Comparison of ENCODE assay signal across 9 mouse cellular contexts in the genomic region with DNA sequence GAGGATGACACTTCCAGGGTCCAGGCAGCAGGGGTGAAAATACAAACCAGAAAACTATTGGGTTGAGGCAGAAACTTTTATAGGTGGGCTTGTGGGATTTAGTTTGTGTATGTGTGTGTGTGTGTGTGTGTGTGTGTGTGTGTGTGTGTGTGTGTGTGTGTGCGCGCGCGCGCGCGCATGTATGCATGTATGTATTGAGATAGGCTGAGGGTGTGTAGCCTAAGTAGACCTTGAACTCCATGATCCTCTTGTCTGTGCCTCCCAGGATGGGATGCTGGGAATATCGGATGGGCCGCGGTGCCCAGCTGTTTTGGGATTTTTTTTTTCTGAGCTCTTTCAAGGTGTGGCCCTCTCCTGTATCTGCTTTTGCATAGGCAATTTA. TPM values are rescaled to one million over a fixed set of nuclear protein-coding genes. Genes with fewer than 3 reads are reported as not detected.
A peak's percentile ranks its signal among the peaks of the same experiment; 100 is the strongest.
DNase-seq lines count a peak whose midpoint lies in the region; ATAC-seq lines count a peak whose summit lies in the region.
"Had no signal": no experiment of that assay in that cellular context is flagged by ENCODE, and none has a peak within 500 bp of the region (broad histone marks: within the 10 kb centered on the region; RNA-seq: fewer than 3 reads in every experiment).

No protein-coding gene starts in this region.

- peaks cover 6% of the 10 kb centered on the region for H3K4me1 ChIP-seq in lung, embryonic 16.5 days (replicated peaks; ENCODE audit: control insufficient read depth, insufficient read depth, low read length)
- H3K4me1 ChIP-seq in embryonic facial prominence, embryonic 13.5 days, result peaks cover 7% of the 10 kb centered on the region
- H3K4me1 ChIP-seq in intestine, embryonic 16.5 days (ENCODE audit: control insufficient read depth, insufficient read depth, low read length), result peaks cover 4% of the 10 kb centered on the region
- H3K4me1 ChIP-seq in neural tube, embryonic 13.5 days (replicated peaks), result peaks cover 12% of the 10 kb centered on the region

- H3K27me3 ChIP-seq in lung, embryonic 16.5 days (ENCODE audit: control insufficient read depth, insufficient read depth, low read depth, low read length), result peaks cover 2% of the 10 kb centered on the region; the same call in 1 of the 2 replicates
- H3K27me3 ChIP-seq in embryonic facial prominence, embryonic 13.5 days, result peaks cover 4% of the 10 kb centered on the region; the same call in 1 of the 2 replicates
- 0 out of 2 replicates have a peak, but pooled peaks cover 1% of the 10 kb centered on the region for H3K27me3 ChIP-seq in intestine, embryonic 16.5 days (replicated peaks; ENCODE audit: control insufficient read depth, insufficient read depth, low read length)
- peaks cover 15% of the 10 kb centered on the region for H3K27me3 ChIP-seq in neural tube, embryonic 13.5 days

- H3K4me2 ChIP-seq in lung, embryonic 16.5 days (ENCODE audit: low read depth, low read length), result peak overlapping the region; percentile 86
- H3K4me2 ChIP-seq in embryonic facial prominence, embryonic 13.5 days, result peak overlapping the region; percentile 76
- peak overlapping the region; percentile 75 for H3K4me2 ChIP-seq in intestine, embryonic 16.5 days (ENCODE audit: low read depth, low read length)
- peak overlapping the region; percentile 84 for H3K4me2 ChIP-seq in neural tube, embryonic 13.5 days

- no peak for ATAC-seq in lung, embryonic 16.5 days (ENCODE audit: low read depth)
- no peak for ATAC-seq in embryonic facial prominence, embryonic 13.5 days (ENCODE audit: insufficient number of reproducible peaks, insufficient read depth, low FRiP score, low TSS enrichment, low read depth)
- peak; percentile 19; the same call in 1 of the 2 replicates for ATAC-seq in intestine, embryonic 16.5 days
- 0 out of 2 replicates have a peak, but pooled peaks have one; percentile 16 for ATAC-seq in neural tube, embryonic 13.5 days (ENCODE audit: low read depth)

- peaks cover 12% of the 10 kb centered on the region for H3K36me3 ChIP-seq in lung, embryonic 16.5 days (ENCODE audit: control insufficient read depth, insufficient read depth, low read length)
- peaks cover 30% of the 10 kb centered on the region for H3K36me3 ChIP-seq in embryonic facial prominence, embryonic 13.5 days
- H3K36me3 ChIP-seq in intestine, embryonic 16.5 days (ENCODE audit: control insufficient read depth, insufficient read depth, low read length), result 0 out of 2 replicates have a peak, but pooled peaks cover 6% of the 10 kb centered on the region
- H3K36me3 ChIP-seq in neural tube, embryonic 13.5 days, result peaks cover 28% of the 10 kb centered on the region

- H3K9me3 ChIP-seq in lung, embryonic 16.5 days (ENCODE audit: control insufficient read depth, low read length), result no peaks in the 10 kb centered on the region
- no peaks in the 10 kb centered on the region for H3K9me3 ChIP-seq in embryonic facial prominence, embryonic 13.5 days
- H3K9me3 ChIP-seq in intestine, embryonic 16.5 days (ENCODE audit: control insufficient read depth, low read length), result no peaks in the 10 kb centered on the region
- H3K9me3 ChIP-seq in neural tube, embryonic 13.5 days, result no peaks in the 10 kb centered on the region

- 60% methylated on average over 7 of the region's 10 CpGs for WGBS in lung, embryonic 16.5 days
- WGBS in embryonic facial prominence, embryonic 13.5 days, result 66% methylated on average over 9 of the region's 10 CpGs
- 73% methylated on average over 3 of the region's 10 CpGs for WGBS in intestine, embryonic 16.5 days
- WGBS in neural tube, embryonic 13.5 days, result 56% methylated on average over 9 of the region's 10 CpGs

- H3K27ac ChIP-seq in lung, embryonic 16.5 days (ENCODE audit: low read length), result no peak overlapping the region
- H3K27ac ChIP-seq in embryonic facial prominence, embryonic 13.5 days, result no peak overlapping the region
- no peak overlapping the region for H3K27ac ChIP-seq in intestine, embryonic 16.5 days (ENCODE audit: low read length)
- no peak overlapping the region for H3K27ac ChIP-seq in neural tube, embryonic 13.5 days (replicated peaks)

- peak overlapping the region; percentile 84 for H3K9ac ChIP-seq in lung, embryonic 16.5 days (ENCODE audit: low read length)
- H3K9ac ChIP-seq in embryonic facial prominence, embryonic 13.5 days, result peak overlapping the region; percentile 90
- peak overlapping the region; percentile 89 for H3K9ac ChIP-seq in intestine, embryonic 16.5 days (ENCODE audit: low read depth, low read length)
- H3K9ac ChIP-seq in neural tube, embryonic 13.5 days, result no peak overlapping the region; the same call in 1 of the 2 replicates

- no peak for DNase-seq in lung, postnatal 36 days
- no peak for DNase-seq in left cerebral cortex, adult 18-20 months (ENCODE audit: low spot score in 2 of 2)
- DNase-seq in cerebellum, postnatal 4 days (ENCODE audit: low spot score in 2 of 2), result no peak
- no peak for DNase-seq in embryo, embryonic 10 days (ENCODE audit: low spot score)

- H3K4me3 ChIP-seq in lung, embryonic 16.5 days (ENCODE audit: low read length), result peak overlapping the region; percentile 82
- H3K4me3 ChIP-seq in embryonic facial prominence, embryonic 13.5 days, result peak overlapping the region; percentile 89
- H3K4me3 ChIP-seq in intestine, embryonic 16.5 days (ENCODE audit: low read length), result peak overlapping the region; percentile 82
- peak overlapping the region; percentile 88 for H3K4me3 ChIP-seq in neural tube, embryonic 13.5 days

RNA-seq across cellular contexts. Expression of a gene that starts 0.4 kb away (rescaled TPM):
- 23.6 and 30.5 TPM in 2 replicates for polyA plus RNA-seq in lung, embryonic 16.5 days (2015; fragmentation: Nextera tagmentation; extraction: Ambion mirVana)
- 33.6 and 36.1 TPM in 2 replicates for polyA plus RNA-seq in embryonic facial prominence, embryonic 13.5 days (2015; fragmentation: Nextera tagmentation; extraction: Ambion mirVana)
- polyA plus RNA-seq in intestine, embryonic 16.5 days (2015; fragmentation: Nextera tagmentation; extraction: Ambion mirVana), result 25.8 and 31.2 TPM in 2 replicates
- polyA plus RNA-seq in neural tube, embryonic 13.5 days (2015; fragmentation: Nextera tagmentation; extraction: Ambion mirVana), result 29.2 and 31.9 TPM in 2 replicates
- 10 to 100 TPM; 37.2 to 41.6 TPM for total RNA-seq in left cerebral cortex, adult 18-20 months (2021)

RNA-seq across cellular contexts. Expression of a gene that starts 1.8 kb away (rescaled TPM):
- 14.5 and 16.2 TPM in 2 replicates for polyA plus RNA-seq in lung, embryonic 16.5 days (2015; fragmentation: Nextera tagmentation; extraction: Ambion mirVana)
- polyA plus RNA-seq in embryonic facial prominence, embryonic 13.5 days (2015; fragmentation: Nextera tagmentation; extraction: Ambion mirVana), result 5.7 and 8.6 TPM in 2 replicates
- polyA plus RNA-seq in intestine, embryonic 16.5 days (2015; fragmentation: Nextera tagmentation; extraction: Ambion mirVana), result 2.3 and 2.6 TPM in 2 replicates
- 1.7 and 3.4 TPM in 2 replicates for polyA plus RNA-seq in neural tube, embryonic 13.5 days (2015; fragmentation: Nextera tagmentation; extraction: Ambion mirVana)
- 1 to 10 TPM in 1 of 2 experiments, under 1 TPM in 1; 1.00 to 1.5 TPM for total RNA-seq in left cerebral cortex, adult 18-20 months (2021)

RNA-seq across cellular contexts. Expression of a gene that starts 16.7 kb away (rescaled TPM):
- 0.09 and 0.20 TPM in 2 replicates for polyA plus RNA-seq in lung, embryonic 16.5 days (2015; fragmentation: Nextera tagmentation; extraction: Ambion mirVana)
- 0.15 and 0.32 TPM in 2 replicates for polyA plus RNA-seq in embryonic facial prominence, embryonic 13.5 days (2015; fragmentation: Nextera tagmentation; extraction: Ambion mirVana)
- 0.16 and 0.23 TPM in 2 replicates for polyA plus RNA-seq in intestine, embryonic 16.5 days (2015; fragmentation: Nextera tagmentation; extraction: Ambion mirVana)
- polyA plus RNA-seq in neural tube, embryonic 13.5 days (2015; fragmentation: Nextera tagmentation; extraction: Ambion mirVana), result 0.63 and 0.94 TPM in 2 replicates
- total RNA-seq in left cerebral cortex, adult 18-20 months (2021), result not detected
- total RNA-seq: hematopoietic stem cell, adult 5-6 weeks had no signal

RNA-seq across cellular contexts. Expression of a gene that starts 18.2 kb away (rescaled TPM):
- polyA plus RNA-seq in lung, embryonic 16.5 days (2015; fragmentation: Nextera tagmentation; extraction: Ambion mirVana), result 13.2 and 14.0 TPM in 2 replicates
- 11.7 and 12.9 TPM in 2 replicates for polyA plus RNA-seq in embryonic facial prominence, embryonic 13.5 days (2015; fragmentation: Nextera tagmentation; extraction: Ambion mirVana)
- polyA plus RNA-seq in intestine, embryonic 16.5 days (2015; fragmentation: Nextera tagmentation; extraction: Ambion mirVana), result 13.9 and 15.0 TPM in 2 replicates
- 11.8 and 12.4 TPM in 2 replicates for polyA plus RNA-seq in neural tube, embryonic 13.5 days (2015; fragmentation: Nextera tagmentation; extraction: Ambion mirVana)
- total RNA-seq in left cerebral cortex, adult 18-20 months (2021), result 10 to 100 TPM; 17.5 to 21.0 TPM

RNA-seq across cellular contexts. Expression of a gene that starts 37.6 kb away (rescaled TPM):
- polyA plus RNA-seq in lung, embryonic 16.5 days (2015; fragmentation: Nextera tagmentation; extraction: Ambion mirVana), result 12.7 and 13.4 TPM in 2 replicates
- polyA plus RNA-seq in embryonic facial prominence, embryonic 13.5 days (2015; fragmentation: Nextera tagmentation; extraction: Ambion mirVana), result 10.2 and 11.5 TPM in 2 replicates
- 13.1 and 13.6 TPM in 2 replicates for polyA plus RNA-seq in intestine, embryonic 16.5 days (2015; fragmentation: Nextera tagmentation; extraction: Ambion mirVana)
- polyA plus RNA-seq in neural tube, embryonic 13.5 days (2015; fragmentation: Nextera tagmentation; extraction: Ambion mirVana), result 4.8 and 6.3 TPM in 2 replicates
- 10 to 100 TPM; 11.1 to 11.2 TPM for total RNA-seq in left cerebral cortex, adult 18-20 months (2021)

Comparison
In these comparisons a context has a peak if more than half of its experiments do, and no peak if none do; other contexts are left out.
1. ATAC-seq: peak in intestine, embryonic 16.5 days (single experiment) and neural tube, embryonic 13.5 days (single experiment); none in lung, embryonic 16.5 days (single experiment) and embryonic facial prominence, embryonic 13.5 days (single experiment).
2. Peak in every context shown above with its lines, with median percentiles within 50 percentile points of each other: H3K4me2 ChIP-seq and H3K4me3 ChIP-seq.